Mouse (Mus musculus) small intestine, adult 2 months (tissue): ENCODE results near the gene Mlana.

Source experiments
- CTCF ChIP-seq: fragments of 200-500 bp; IDR thresholded peaks from 2 replicates; pipeline ENCODE4 v1.5.1; 2012; ENCODE audit warnings: low read depth, mild to moderate bottlenecking, control low read depth, inconsistent platforms, low read length, moderate library complexity, mixed read lengths; ENCODE audit not compliant: insufficient replicate concordance, insufficient read length; ENCODE audit errors: extremely low read depth
- POLR2A ChIP-seq: fragments of 200-500 bp; IDR thresholded peaks from 2 replicates; pipeline ENCODE4 v1.6.1; 2012; ENCODE audit warnings: low read depth, mild to moderate bottlenecking, control low read depth, inconsistent platforms, low read length, moderate library complexity

DNA sequence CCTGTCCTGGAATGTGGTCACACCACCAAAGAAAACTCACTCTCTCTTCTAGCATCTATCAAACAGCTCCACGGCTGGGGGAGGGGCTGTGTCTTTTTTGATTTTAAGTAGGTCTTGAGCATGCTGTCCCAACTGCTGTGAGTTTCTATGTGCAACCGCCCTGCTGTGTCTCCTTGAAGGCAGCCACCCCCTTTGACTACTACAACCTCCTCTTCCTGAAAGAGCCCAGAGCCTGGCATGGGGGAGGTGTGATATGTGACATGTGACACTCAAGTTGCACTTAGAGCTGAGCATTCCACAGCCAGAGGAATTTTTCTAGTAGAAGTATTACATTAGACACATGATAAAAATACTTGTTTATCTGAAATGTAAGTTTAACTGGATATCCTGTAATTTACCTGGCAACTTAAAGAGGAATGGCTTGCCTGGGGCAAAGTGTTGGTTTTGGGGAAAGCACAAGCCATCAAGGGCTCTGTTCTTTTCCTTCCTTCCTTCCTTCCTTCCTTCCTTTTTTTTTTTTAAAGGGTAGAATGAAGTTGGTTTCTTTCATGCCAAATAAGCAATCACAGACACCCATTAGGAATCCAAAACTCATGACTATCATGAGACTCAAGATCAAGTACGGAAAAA, at the start of gene Mlana:
- TF ChIP-seq POLR2A (no peak), CTCF (no peak)
